ENCODE assay signal across 25 mouse cellular contexts in the genomic region with DNA sequence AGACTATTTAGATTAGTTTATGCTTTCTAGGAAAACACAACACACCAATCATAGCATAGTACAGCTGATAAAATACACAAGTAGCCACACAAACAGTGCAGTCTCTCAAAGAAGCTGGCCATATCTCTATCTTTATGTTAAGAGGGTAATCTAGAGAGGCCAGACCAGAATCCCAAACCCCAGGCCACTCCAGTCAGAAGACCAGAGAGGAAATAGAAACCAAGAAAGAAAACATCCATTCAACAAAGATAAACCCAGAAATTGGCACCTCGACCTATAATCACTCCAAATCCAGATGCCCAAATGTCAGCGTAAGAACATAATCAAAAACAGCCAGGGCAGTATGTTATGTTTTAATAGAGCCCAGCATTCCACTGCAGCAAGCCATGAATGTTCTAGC. TPM values are rescaled to one million over a fixed set of nuclear protein-coding genes. Genes with fewer than 3 reads are reported as not detected.
DNase-seq lines count a peak whose midpoint lies in the region; ATAC-seq and TF ChIP-seq lines count a peak whose summit lies in the region.
"Had no signal": no experiment of that assay in that cellular context is flagged by ENCODE, and none has a peak within 500 bp of the region (broad histone marks: within the 10 kb centered on the region; RNA-seq: fewer than 3 reads in every experiment).

No protein-coding gene starts in this region.

- no peak overlapping the region for H3K27ac ChIP-seq in liver, embryonic 13.5 days
- no peak overlapping the region for H3K27ac ChIP-seq in liver, postnatal 0 days (ENCODE audit: low read depth)
- H3K27ac ChIP-seq: embryonic facial prominence, embryonic 13.5 days; embryonic facial prominence, embryonic 15.5 days; forebrain, embryonic 13.5 days; forebrain, embryonic 15.5 days had no signal

- no peaks in the 10 kb centered on the region for H3K36me3 ChIP-seq in liver, embryonic 13.5 days
- H3K36me3 ChIP-seq in liver, postnatal 0 days (replicated peaks; ENCODE audit: insufficient read depth, low read length), result no peaks in the 10 kb centered on the region
- H3K36me3 ChIP-seq: embryonic facial prominence, embryonic 13.5 days; embryonic facial prominence, embryonic 15.5 days; forebrain, embryonic 15.5 days had no signal

- no peak overlapping the region for H3K4me2 ChIP-seq in liver, embryonic 13.5 days
- H3K4me2 ChIP-seq in liver, postnatal 0 days (ENCODE audit: low read depth, low read length), result no peak overlapping the region
- H3K4me2 ChIP-seq: embryonic facial prominence, embryonic 13.5 days; embryonic facial prominence, embryonic 15.5 days; forebrain, embryonic 13.5 days; forebrain, embryonic 15.5 days had no signal

- no peak for DNase-seq in liver, embryonic 13.5 days
- DNase-seq in liver, result no peak
- DNase-seq in liver, postnatal 0 days, result no peak
- DNase-seq in thymus, postnatal 14 days, result no peak
- DNase-seq in frontal cortex, postnatal 25 days (ENCODE audit: low spot score in 2 of 2), result no peak
- DNase-seq: adrenal gland, adult 2 months; adrenal gland, postnatal 10 days; adrenal gland, postnatal 25 days; cerebellum, adult 11-12 months; cerebellum, adult 2 months; cerebellum, adult 9-10 months; cerebellum, postnatal 10 days; cerebellum, postnatal 25 days; embryo, embryonic 11 days; forebrain, postnatal 0 days had no signal

- H3K9me3 ChIP-seq in liver, embryonic 13.5 days (replicated peaks), result no peaks in the 10 kb centered on the region
- no peaks in the 10 kb centered on the region for H3K9me3 ChIP-seq in liver, postnatal 0 days (ENCODE audit: low read length)
- H3K9me3 ChIP-seq: embryonic facial prominence, embryonic 13.5 days; embryonic facial prominence, embryonic 15.5 days; forebrain, embryonic 13.5 days; forebrain, embryonic 15.5 days had no signal

- peak; percentile 70 for ATAC-seq in liver, embryonic 13.5 days (ENCODE audit: low read depth)
- ATAC-seq in erythroblast, adult 5-6 weeks (replicated peaks; ENCODE audit: low FRiP score, poor library complexity, severe bottlenecking), result 0 out of 2 replicates have a peak, but pooled peaks have one; percentile 46
- peak; percentile 56 for ATAC-seq in liver, postnatal 0 days
- peak; percentile 89 for ATAC-seq in megakaryocyte-erythroid progenitor cell, adult 5-6 weeks (replicated peaks; ENCODE audit: low FRiP score, low TSS enrichment, poor library complexity, severe bottlenecking)
- no peak for ATAC-seq in cerebellum, adult (ENCODE audit: insufficient number of reproducible peaks, low FRiP score, low TSS enrichment)
- ATAC-seq: forebrain, embryonic 13.5 days; forebrain, embryonic 15.5 days; forebrain, postnatal 0 days; Patski had no signal

- WGBS in liver, embryonic 13.5 days (ENCODE audit: insufficient replicate concordance), result 20% methylated on average over 2 of the region's 2 CpGs
- 36% methylated on average over 2 of the region's 2 CpGs for WGBS in liver, postnatal 0 days (ENCODE audit: insufficient replicate concordance)

- no peak overlapping the region for H3K4me3 ChIP-seq in liver, embryonic 13.5 days (replicated peaks)
- no peak overlapping the region for H3K4me3 ChIP-seq in liver, postnatal 0 days (ENCODE audit: low read depth, low read length)
- H3K4me3 ChIP-seq: embryonic facial prominence, embryonic 13.5 days; embryonic facial prominence, embryonic 15.5 days; forebrain, embryonic 13.5 days; forebrain, embryonic 15.5 days had no signal

- no peak overlapping the region for H3K9ac ChIP-seq in liver, embryonic 13.5 days
- no peak overlapping the region for H3K9ac ChIP-seq in liver, postnatal 0 days (replicated peaks)
- H3K9ac ChIP-seq: embryonic facial prominence, embryonic 13.5 days; embryonic facial prominence, embryonic 15.5 days; forebrain, embryonic 13.5 days; forebrain, embryonic 15.5 days; forebrain, postnatal 0 days had no signal

- H3K4me1 ChIP-seq in liver, embryonic 13.5 days (replicated peaks), result peaks cover 7% of the 10 kb centered on the region; the same call in 1 of the 2 replicates
- H3K4me1 ChIP-seq in liver, postnatal 0 days (ENCODE audit: insufficient read depth), result no peaks in the 10 kb centered on the region
- H3K4me1 ChIP-seq: embryonic facial prominence, embryonic 13.5 days; embryonic facial prominence, embryonic 15.5 days; forebrain, embryonic 13.5 days; forebrain, embryonic 15.5 days had no signal

- TF ChIP-seq EP300 in liver, postnatal 0 days (IDR thresholded peaks at IDR 0.05; ENCODE audit: low read depth), result peak; percentile 79

- no peaks in the 10 kb centered on the region for H3K27me3 ChIP-seq in liver, embryonic 13.5 days
- H3K27me3 ChIP-seq in liver, postnatal 0 days (ENCODE audit: insufficient read depth, low read length), result no peaks in the 10 kb centered on the region
- H3K27me3 ChIP-seq: embryonic facial prominence, embryonic 13.5 days; embryonic facial prominence, embryonic 15.5 days; forebrain, embryonic 13.5 days; forebrain, embryonic 15.5 days; Patski had no signal

- TF ChIP-seq CTCF in liver, postnatal 0 days (IDR thresholded peaks at IDR 0.05; ENCODE audit: low read depth), result no peak

RNA-seq across cellular contexts. Expression of a gene that starts 41.6 kb away (rescaled TPM):
- 1.1 and 1.6 TPM in 2 replicates for polyA plus RNA-seq in liver, embryonic 13.5 days (2015; fragmentation: Nextera tagmentation; extraction: Ambion mirVana)
- total RNA-seq in erythroblast, adult 5-6 weeks (2015; ENCODE audit: low replicate concordance), result 15.5 and 26.9 TPM in 2 replicates
- 32.2 and 64.1 TPM in 2 replicates for total RNA-seq in erythroblast, adult 5-6 weeks (2017; ENCODE audit: low replicate concordance)
- polyA plus RNA-seq in liver, postnatal 0 days (2015; fragmentation: Nextera tagmentation; extraction: Ambion mirVana), result 1.3 and 1.5 TPM in 2 replicates
- total RNA-seq in megakaryocyte-erythroid progenitor cell, adult 5-6 weeks (2014; fragmentation: Nextera tagmentation), result 0.37 and 0.98 TPM in 2 replicates
- total RNA-seq in megakaryocyte-erythroid progenitor cell, adult 5-6 weeks (2017), result 0.47 and 0.57 TPM in 2 replicates
- polyA plus RNA-seq: adrenal gland, adult 2 months; embryonic facial prominence, embryonic 11.5 days; forebrain, embryonic 11.5 days; forebrain, embryonic 13.5 days had no signal

Comparison
In these comparisons a context has a peak if more than half of its experiments do, and no peak if none do; other contexts are left out.
1. RNA of a gene that starts 41.6 kb away (total RNA-seq): 15.5 to 64.1 TPM in erythroblast, adult 5-6 weeks; 0.37 to 0.98 TPM in megakaryocyte-erythroid progenitor cell, adult 5-6 weeks; every median in the first group is over 4 times any median in the second.